Mouse (Mus musculus) thymus, postnatal 4 days (tissue): Measurements from ENCODE around the gene Mllt11.
"Not testable (repeated sequence)": the region's sequence is repeated elsewhere in the genome, so short reads cannot be mapped to it uniquely, and the experiment has no call there.

Experiments
- DNase-seq: peaks from one replicate; pipeline ENCODE4 v3.0.0; 2021

Mllt11 gene

GRCm38 (mm10) chr3:95216655-95217254 lies 15.2 kb downstream of the Mllt11 start:
- no peak for DNase-seq

- DNase-seq = no peak
Observed at GRCm38 (mm10) chr3:95213609-95213975, 18.4 kb downstream of the Mllt11 start.

- DNase-seq = not testable (repeated sequence)
Observed at GRCm38 (mm10) chr3:95212889-95213608, 18.9 kb downstream of the Mllt11 start.

- peak; percentile 48 for DNase-seq
Observed at GRCm38 (mm10) chr3:95210585-95210984, 21.4 kb downstream of the Mllt11 start.

GRCm38 (mm10) chr3:95208286-95208685 lies 23.7 kb downstream of the Mllt11 start:
- no peak for DNase-seq

GRCm38 (mm10) chr3:95203880-95204279 lies 28.1 kb downstream of the Mllt11 start:
- no peak for DNase-seq

- no peak for DNase-seq
Observed at GRCm38 (mm10) chr3:95200562-95200961, 31.4 kb downstream of the Mllt11 start.

GRCm38 (mm10) chr3:95200132-95200531 lies 31.8 kb downstream of the Mllt11 start:
- no peak for DNase-seq

- DNase-seq = no peak
Observed at GRCm38 (mm10) chr3:95199101-95199500, 32.9 kb downstream of the Mllt11 start.

GRCm38 (mm10) chr3:95195772-95196171 lies 36.2 kb downstream of the Mllt11 start:
- no peak for DNase-seq

- no peak for DNase-seq
Observed at GRCm38 (mm10) chr3:95194721-95195135, 37.2 kb downstream of the Mllt11 start.

- DNase-seq = no peak
Observed at GRCm38 (mm10) chr3:95186888-95187287, 45.1 kb downstream of the Mllt11 start.

- DNase-seq = no peak
Observed at GRCm38 (mm10) chr3:95186100-95186499, 45.9 kb downstream of the Mllt11 start.

GRCm38 (mm10) chr3:95184796-95185577 lies 47.0 kb downstream of the Mllt11 start:
- DNase-seq = no peak

GRCm38 (mm10) chr3:95181841-95182240 lies 50.1 kb downstream of the Mllt11 start:
- DNase-seq = no peak

GRCm38 (mm10) chr3:95179890-95180289 lies 52.1 kb downstream of the Mllt11 start:
- DNase-seq = no peak

- DNase-seq = no peak
Observed at GRCm38 (mm10) chr3:95178948-95179347, 53.0 kb downstream of the Mllt11 start.

GRCm38 (mm10) chr3:95177583-95177982 lies 54.4 kb downstream of the Mllt11 start:
- DNase-seq = no peak

- DNase-seq = no peak
Observed at GRCm38 (mm10) chr3:95176500-95176899, 55.5 kb downstream of the Mllt11 start.

- DNase-seq = peak; percentile 94
Observed at GRCm38 (mm10) chr3:95174011-95174592, 57.9 kb downstream of the Mllt11 start.

GRCm38 (mm10) chr3:95173256-95173949 lies 58.6 kb downstream of the Mllt11 start:
- DNase-seq = peak; percentile 38

- peak; percentile 39 for DNase-seq
Observed at GRCm38 (mm10) chr3:95172526-95173255, 59.3 kb downstream of the Mllt11 start.
